Mouse (Mus musculus) kidney, adult 11 months (tissue): ENCODE results near the gene Cd40.

Source experiments
- DNase-seq: peaks from one replicate; pipeline ENCODE4 v3.0.0; 2022

Gene Cd40

GRCm38 (mm10) chr2:165054888-165055852 lies at the start of gene Cd40:
Cd40 (plus strand) TSS chr2:165055627.
- peak; percentile 81 for DNase-seq

DNA sequence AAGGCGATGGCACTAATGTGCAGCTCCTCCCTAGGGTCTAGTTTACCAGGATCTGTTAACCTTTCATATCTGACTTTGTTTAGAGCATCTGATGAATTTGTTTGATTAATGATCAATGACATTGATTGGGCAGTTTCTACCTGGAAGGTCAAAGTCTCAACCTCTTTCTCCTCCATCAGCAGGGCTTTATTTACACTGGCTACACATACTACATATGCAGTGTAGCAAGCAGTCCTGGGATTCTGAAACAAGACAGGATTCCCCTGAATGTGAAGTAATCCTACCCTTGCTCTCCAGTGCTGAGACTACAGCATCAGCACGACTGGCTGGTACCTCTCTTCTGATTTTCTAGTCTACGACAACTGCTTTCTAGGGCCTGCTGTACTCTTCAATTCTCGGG lies 48.6 kb upstream of the Cd40 start:
- DNase-seq = no peak

GRCm38 (mm10) chr2:165007986-165008385 lies 47.4 kb upstream of the Cd40 start:
- DNase-seq = no peak

GRCm38 (mm10) chr2:165009161-165009560 lies 46.3 kb upstream of the Cd40 start:
- DNase-seq = no peak

DNA sequence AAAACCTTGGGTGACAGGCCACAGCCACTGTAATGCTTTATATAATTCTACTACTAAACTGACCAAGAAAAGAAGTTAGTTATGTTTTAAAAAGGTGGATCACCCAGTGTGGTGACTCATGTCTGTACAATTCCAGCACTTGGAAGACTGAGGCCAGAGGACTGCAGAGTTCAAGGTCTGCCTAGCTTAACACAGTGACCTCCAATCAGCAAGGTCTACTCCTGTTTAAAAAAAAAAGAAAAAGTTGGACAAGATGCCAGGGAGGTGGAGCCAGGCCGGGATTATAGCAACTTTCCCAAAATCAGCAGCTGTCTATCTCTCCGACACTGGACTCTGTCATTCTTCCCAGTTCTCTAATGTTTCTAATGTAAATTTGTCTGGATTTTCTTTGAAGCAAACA lies 45.8 kb upstream of the Cd40 start:
- peak; percentile 67 for DNase-seq

DNA sequence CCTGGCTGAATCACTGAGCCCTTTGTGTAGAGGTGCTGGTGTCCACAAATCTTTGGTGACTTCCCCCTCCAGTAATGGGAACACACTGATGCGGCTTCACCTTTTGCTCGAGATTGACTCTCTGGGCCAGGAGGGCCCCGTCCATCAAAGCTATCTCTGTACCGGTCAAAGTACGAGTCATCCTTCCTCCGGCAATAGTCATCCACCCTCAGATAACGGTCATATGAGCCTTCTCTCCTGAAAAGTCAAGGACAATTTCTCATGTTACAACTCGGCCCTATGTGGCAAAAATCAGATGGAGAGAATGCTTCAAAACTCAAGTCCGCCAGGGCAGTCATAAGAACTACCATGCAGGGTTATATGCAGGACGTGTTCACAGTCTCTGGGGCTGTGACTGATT lies 45.1 kb upstream of the Cd40 start:
- DNase-seq = no peak

- DNase-seq = no peak
Measured at GRCm38 (mm10) chr2:165014935-165015334, 40.5 kb upstream of the Cd40 start.

DNA sequence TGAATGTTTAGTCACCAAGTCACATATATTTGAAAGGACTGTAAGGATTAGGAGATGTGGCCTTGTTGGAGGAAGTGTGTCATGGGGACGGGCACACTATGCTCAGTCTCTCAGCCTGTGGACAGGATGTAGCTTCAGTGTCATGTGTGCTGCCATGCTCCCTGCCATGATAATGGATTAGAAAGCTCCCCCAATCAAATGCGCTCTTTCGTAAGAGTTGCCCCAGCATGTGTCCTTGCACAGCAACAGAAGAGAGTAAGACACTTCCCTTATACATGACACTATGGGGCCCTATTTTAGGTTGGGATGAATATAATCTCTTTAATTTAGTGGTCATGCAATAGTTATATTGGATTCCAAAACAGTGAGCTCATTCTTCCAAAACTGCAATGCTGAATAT lies 34.9 kb upstream of the Cd40 start:
- no peak for DNase-seq

DNA sequence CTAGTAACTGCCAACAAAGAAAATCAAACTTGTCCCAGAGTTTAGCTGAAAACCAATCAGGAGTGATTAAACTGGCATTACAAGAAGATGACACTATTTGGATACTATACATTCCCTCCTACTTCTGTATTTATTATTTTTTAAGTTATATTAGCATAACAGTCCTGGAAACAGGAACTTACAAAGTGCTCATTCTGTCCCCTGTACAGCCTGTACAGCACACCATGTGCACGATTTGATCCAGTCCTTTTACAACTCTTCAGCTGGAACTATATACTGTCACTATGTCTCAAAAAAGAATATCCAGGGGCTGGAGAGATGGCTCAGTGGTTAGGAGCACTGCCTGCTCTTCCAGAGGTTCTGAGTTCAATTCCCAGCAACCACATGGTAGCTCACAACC lies 28.3 kb upstream of the Cd40 start:
- DNase-seq = no peak

- DNase-seq = peak; percentile 24
Measured at GRCm38 (mm10) chr2:165032533-165032932, 22.9 kb upstream of the Cd40 start.

GRCm38 (mm10) chr2:165033306-165033705 lies 22.1 kb upstream of the Cd40 start:
- DNase-seq = no peak

DNA sequence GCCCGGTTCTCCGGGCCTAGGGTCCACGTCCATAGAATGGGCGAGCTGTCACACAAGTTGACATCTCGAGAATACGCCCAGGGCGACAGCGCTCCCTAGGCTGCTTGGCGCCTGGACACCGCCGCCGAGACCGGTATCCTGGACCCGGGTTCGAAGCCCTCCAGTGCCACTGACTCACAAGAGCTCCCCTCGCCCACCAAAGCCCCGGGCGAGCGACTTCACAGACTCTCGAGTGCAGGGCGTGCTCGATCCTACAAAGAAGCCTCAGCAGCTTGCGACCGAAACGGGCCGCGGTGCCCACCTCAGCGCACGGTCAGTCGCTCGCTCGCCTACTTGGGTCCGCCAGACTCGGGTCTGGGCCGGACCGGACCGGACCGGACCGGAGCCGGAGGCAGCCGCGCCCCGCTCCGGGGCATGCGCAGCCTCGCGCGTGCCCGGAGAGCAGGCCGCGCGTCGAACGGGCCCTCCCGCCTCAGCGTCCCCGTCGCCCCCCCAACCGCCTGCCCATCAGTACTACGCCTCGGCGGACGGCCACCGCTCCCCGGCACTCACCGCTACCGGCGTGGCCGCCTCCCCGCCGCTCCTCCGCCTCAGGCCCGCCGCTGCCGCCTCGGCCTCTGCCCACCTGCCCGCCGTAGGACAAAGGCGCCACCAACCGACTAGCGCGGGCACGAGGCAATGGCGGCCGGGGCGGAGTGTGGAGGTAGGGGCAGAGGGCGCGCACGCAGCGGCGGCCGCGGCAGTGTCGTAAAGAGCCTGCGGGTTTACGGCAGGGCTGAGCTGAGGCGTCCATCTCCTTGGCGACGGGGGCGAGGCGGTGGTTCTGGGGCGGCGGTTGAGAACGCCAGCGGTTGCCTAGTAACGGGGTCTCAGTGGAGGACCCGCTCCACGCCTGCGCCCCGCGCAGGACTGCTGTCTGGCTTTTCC lies 21.0 kb upstream of the Cd40 start, which contains the start of gene Ncoa5:
Gene Ncoa5, minus strand, starts transcription at position 737 of the 927 bp plus-strand sequence.
- DNase-seq = peak; percentile 97

- no peak for DNase-seq
Measured at GRCm38 (mm10) chr2:165035058-165035431, 20.4 kb upstream of the Cd40 start.

DNA sequence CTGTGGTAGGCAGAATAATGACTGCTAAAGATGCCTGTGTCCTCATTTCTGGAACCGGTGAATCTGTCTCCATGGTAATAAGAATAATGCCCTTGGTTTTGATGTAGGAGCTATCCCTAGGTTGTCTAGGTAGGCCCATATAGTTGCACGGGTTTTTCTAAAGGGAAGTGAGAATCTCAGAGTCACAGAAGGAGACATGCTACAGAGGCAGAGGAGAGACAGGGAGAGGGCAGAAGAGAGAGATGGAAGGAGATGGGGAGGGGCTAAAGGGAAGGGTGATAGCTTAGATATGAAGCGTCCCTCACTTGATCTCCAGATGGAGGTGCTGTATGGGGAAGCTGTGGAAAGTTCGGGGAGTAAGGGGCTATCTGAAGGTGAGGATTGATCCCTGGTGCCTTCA lies 18.0 kb upstream of the Cd40 start:
- no peak for DNase-seq

- DNase-seq = no peak
Measured at GRCm38 (mm10) chr2:165042126-165042525, 13.3 kb upstream of the Cd40 start.

GRCm38 (mm10) chr2:165043090-165043636 lies 12.3 kb upstream of the Cd40 start:
- DNase-seq = no peak

- DNase-seq = no peak
Measured at GRCm38 (mm10) chr2:165043729-165044128, 11.7 kb upstream of the Cd40 start.

- DNase-seq = no peak
Measured at GRCm38 (mm10) chr2:165049044-165049443, 6.4 kb upstream of the Cd40 start.

- DNase-seq = no peak
Measured at GRCm38 (mm10) chr2:165050826-165051548, 4.4 kb upstream of the Cd40 start.

DNA sequence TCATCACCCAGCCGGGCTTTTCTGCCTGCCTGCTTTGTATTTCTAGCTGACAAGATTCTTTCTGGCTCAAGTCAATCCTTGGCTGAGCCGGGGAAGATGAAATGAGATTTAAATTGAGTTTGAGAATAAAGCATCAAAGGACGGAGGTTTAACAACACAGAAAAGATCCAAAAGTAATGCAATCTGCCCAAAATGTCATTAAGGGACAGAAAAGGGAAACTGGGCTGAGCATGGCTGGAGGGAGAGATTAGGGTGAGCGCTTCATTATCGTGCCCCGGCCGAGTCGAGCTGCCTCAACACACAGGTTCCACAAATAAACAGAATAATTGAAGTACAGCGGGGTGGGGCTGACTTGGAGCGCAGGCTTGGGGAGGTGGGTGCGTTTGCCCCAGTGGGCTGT lies 3.9 kb upstream of the Cd40 start:
- no peak for DNase-seq

GRCm38 (mm10) chr2:165055905-165056304 lies 478 bp downstream of the Cd40 start:
- DNase-seq = peak; percentile 19

DNA sequence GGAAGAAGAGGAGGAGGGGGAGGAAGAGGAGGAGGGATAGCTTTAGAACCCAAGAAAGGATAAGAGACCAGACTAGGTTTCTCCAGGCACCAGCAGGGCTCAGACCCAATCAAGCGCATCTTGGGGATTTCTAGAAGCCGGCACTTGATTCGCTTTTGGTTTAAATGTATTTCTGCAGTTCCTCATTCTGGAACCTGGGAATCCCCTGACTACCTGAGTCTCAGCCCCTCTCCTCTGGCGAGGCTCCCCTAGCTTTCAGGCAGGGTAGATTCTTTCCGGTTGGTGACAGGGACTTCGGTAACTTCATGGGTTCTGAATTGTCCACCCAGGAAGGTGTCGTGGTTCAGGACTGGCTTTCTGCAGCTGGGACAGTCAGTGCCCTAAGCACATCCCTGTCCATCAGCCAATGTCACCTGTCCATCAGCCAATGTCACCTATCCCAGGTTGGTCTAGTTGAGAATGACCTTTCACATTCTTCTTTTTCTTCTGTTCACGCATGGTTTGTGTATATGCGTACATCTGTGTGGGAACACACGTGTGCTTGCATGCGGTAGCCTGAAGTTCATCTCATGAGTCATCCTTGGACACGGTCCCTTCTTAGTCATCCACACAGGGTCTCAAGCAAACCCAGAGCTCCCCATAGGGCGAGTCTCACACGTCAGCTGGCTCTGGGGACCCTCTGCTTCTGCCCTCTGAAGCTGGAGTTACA lies 1.1 kb downstream of the Cd40 start:
- no peak for DNase-seq
